Mouse (Mus musculus) G1E (cell line): ENCODE measurements around the gene Maml2.

Source experiments
- CTCF ChIP-seq: IDR thresholded peaks from 2 replicates; pipeline ENCODE4 v1.5.1; 2012; ENCODE audit warnings: low read depth, low read length, inconsistent platforms, mixed read lengths
- GATA1 ChIP-seq: IDR thresholded peaks from 2 replicates; pipeline ENCODE4 v1.6.1; 2012; ENCODE audit warnings: borderline replicate concordance, low read length, inconsistent platforms, mixed read lengths
- GATA2 ChIP-seq: IDR thresholded peaks from 2 replicates; pipeline ENCODE4 v1.6.1; 2012; ENCODE audit warnings: low read depth, low read length, inconsistent platforms, borderline replicate concordance
- POLR2AphosphoS5 ChIP-seq: IDR thresholded peaks from 2 replicates; pipeline ENCODE4 v1.6.1; 2012; ENCODE audit warnings: low read depth, low read length, inconsistent platforms; ENCODE audit not compliant: insufficient replicate concordance
- TAL1 ChIP-seq: conservative IDR thresholded peaks from 2 replicates; pipeline ENCODE4 v1.6.1; 2012; ENCODE audit warnings: low read depth, low read length, inconsistent platforms, mixed read lengths

DNA sequence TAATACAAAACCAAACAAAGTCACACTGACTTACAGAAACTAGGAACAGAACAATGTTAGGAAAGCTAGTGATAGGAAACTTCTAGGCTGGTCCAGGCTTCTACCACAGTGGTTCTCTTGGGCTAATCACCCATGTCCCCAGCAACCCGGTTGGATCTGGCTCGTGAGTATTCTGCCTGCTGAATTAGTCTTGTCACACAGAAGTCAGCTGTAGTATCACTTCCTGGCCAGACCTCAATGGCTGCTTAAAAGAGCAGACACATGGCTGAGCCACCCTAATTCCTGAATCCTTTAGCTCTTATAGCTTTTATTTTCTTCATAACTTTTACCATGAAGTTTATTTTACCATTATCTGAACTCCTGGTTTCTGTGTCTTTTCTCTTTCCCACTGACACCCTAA is 13.3 kb downstream of the Maml2 start:
- TF ChIP-seq CTCF (no peak), TAL1 (no peak), GATA1 (no peak), GATA2 (no peak), POLR2AphosphoS5 (no peak)
